Mouse (Mus musculus) 3134 (cell line): ENCODE results near the gene Gm5136.
A peak's percentile ranks its signal among the peaks of the same experiment; 100 is the strongest.

Experiments used
- DNase-seq: peaks from one replicate; pipeline ENCODE4 v3.0.0-alpha.2; 2011; ENCODE audit warnings: low spot score; ENCODE audit not compliant: insufficient read length; ENCODE audit errors: extremely low read depth

Gm5136 gene

DNA sequence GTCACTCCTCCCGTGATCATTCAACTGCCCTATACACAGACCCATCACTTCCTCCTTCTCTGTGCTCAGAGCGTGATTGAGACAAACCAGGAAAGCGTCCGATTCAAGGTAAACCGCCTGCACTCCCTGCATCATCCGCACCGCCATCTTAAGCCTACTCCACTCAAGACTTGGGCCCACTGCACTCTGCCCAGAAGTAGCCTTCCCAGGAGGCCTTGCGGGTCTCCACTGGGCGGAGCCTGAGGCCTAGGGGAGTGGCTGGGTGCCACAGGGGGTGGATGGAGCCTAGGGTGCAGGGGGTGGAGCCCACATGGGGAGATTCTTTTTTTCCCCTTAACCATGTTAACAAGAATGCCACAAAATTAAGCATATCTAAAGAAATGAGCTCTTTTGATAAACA, at the start of gene Gm5136:
Gene Gm5136, minus strand, starts transcription at position 215 of the 400 bp plus-strand sequence.
- no peak for DNase-seq

- DNase-seq = no peak
Measured at GRCm38 (mm10) chr10:108743759-108744158, 43.8 kb upstream of the Gm5136 start.

DNA sequence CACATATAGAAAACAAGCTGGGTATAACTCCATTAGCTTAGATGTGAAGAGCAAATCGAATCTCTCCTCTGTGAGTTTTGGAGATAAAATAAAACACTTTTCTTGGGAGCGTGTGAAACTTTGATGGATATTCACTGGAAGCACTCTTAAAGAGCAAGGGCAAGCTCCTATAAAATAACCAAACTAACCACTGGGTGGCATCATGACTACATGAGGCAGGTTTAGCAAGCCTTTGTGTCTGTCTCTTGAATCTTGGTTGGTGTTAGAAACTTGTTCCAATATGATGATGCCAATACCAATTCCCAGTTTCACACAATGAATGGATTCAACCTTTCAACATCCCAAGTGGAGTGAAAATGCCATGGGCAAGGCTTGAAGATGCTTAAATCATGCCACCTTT, 34.0 kb upstream of the Gm5136 start:
- DNase-seq = peak; percentile 13

- DNase-seq = no peak
Measured at GRCm38 (mm10) chr10:108728961-108729360, 29.0 kb upstream of the Gm5136 start.

DNA sequence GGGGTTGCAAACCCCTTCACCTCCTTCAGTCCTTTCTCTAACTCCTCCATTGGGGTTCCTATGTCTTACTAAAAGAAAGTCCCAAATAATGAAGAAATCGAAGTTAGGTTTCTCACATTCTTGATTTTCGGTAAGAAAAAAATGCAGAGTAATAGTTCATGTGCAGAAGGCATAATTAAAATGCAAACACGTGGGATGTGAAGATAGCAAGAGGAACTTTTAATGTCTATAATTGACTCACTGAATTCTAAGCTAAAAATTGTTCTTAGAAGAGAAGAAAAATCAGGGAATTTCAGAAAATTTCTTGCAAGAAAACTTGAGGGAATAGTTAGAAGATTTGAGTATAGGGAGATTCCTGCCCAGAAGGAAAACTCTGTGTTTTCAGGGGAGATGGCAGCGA, 26.4 kb upstream of the Gm5136 start:
- DNase-seq = no peak

GRCm38 (mm10) chr10:108724878-108725277, 24.9 kb upstream of the Gm5136 start:
- no peak for DNase-seq

DNA sequence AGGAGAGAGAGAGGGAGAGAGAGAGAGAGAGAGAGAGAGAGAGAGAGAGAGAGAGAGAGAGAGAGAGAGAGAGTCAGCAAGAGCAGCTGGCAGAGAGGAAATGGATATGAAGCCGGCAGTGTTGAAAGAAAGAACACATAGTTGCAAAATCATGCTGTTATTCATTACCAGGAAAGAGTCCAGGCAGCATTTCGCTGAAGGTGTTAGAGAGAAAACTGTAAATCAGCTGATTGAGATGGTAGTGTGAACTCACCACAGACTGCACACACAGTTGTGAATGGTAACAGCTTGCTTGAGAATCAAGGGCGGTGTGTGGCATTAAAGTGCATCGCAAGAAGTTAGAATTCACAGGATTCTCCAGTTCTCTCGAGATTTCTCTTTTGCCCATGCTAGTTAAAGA, 10.6 kb upstream of the Gm5136 start:
- DNase-seq = no peak

GRCm38 (mm10) chr10:108705658-108706057, 5.7 kb upstream of the Gm5136 start:
- no peak for DNase-seq

GRCm38 (mm10) chr10:108701361-108702128, 1.6 kb upstream of the Gm5136 start:
- DNase-seq = no peak

- DNase-seq = no peak
Measured at GRCm38 (mm10) chr10:108697062-108697461, 2.9 kb downstream of the Gm5136 start.

DNA sequence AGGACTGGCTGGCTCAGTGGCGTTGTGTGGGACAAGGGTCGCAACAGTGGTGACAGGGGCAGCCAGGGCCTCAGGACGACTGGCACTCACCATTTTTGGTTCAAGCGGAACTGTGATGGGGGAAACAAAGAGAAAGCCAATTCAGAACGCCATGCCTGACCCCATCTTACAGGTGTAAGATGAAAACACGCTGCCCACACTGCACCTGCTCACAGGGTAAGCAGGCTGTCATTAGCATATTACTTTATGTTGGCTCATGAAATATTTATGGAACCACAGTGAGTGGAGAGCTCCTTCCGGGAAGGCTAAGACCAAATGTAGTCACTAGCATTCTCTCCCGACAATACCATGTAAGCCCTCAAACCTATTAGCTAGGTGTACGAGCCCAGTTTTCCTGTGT, 9.0 kb downstream of the Gm5136 start:
- no peak for DNase-seq

DNA sequence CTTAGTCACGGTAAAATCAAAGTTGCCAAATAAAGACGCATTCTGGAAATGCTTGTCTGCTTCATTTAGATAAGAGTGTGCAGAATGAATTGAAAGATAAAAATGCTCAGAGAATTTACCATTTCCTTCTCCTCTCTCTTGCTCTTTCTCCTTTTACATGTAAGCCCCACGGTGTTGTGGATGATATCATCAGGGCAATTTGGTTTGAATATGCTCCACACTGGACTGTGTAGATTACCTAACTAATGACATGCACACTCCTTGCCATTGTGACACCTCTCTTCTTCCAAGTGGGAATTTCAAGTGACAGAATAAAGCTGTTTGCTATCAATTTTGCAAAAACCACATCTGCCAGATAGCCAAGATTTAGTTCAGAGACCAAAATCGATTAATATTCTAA, 13.3 kb downstream of the Gm5136 start:
- DNase-seq = no peak

DNA sequence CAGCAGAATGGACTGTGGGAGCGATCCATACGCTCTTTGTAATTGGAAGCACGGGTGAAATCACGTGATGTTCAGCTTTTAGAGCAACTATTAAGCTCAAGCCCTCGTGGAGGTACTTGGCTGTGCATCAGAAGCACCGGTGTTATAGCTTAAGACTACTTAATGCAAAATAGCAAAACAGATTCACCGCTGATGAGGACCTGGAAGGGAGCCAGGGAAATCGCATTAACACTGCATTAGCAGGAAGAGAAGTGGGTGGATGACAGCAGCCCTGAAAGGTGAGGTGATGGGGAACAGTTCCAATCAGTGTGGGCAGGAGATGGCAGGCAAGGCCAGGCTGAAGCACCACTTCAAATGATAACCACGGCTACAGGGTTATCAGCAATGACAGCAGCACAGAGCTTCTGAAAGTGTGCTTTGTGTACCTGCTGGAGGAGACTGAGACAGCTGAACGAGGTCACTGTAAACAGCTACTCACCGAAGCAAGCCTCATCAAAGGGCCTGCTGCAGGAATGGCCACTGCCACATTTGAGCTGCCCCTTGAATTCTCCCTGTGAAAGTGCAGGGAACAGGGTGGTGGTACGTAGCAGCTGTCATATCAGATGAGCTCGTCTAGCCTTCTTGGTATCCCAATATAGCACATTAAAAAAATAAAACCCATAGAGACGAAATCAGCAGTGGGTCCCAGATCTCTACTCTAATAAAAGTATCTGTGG, 20.1 kb downstream of the Gm5136 start:
- no peak for DNase-seq

DNA sequence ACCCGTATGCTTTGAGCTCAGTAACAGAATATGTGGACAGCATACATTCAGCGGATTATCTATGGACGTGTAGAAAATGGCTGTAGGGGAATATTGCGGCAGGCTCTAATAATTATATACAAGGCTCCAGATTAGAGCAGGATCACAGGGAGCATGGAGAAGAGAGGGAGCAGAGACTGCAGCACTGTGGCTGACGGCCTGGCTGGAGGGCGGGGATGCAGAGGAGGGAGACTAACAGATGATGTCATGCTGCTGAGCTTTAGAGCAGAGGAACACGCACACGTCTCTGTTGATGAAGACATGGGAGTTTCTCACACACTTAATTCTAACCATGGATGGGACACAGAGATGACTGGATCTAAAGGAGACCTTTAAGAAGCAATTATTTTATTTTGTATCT, 22.9 kb downstream of the Gm5136 start:
- DNase-seq = no peak

DNA sequence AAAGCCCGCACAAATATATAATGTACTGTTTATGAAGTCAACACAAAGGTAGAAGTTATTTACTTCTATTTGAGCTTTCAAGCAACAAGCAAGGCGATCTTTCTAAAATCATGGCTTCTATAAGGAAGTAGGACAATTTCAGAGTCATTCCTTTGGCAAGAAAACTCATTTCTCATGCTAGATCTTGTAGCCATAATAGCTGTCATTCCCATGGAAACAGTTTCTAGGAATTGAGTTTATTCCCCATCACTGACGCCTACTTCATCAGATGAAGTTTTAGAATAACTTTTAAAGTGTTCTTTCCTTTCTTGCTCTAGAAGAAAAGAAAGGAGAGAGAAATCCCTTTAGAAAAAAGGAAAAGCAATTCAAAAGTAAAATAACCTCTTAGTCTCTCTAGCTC, 31.0 kb downstream of the Gm5136 start:
- DNase-seq = no peak

GRCm38 (mm10) chr10:108660295-108660694, 39.7 kb downstream of the Gm5136 start:
- DNase-seq = no peak

GRCm38 (mm10) chr10:108658300-108658699, 41.7 kb downstream of the Gm5136 start:
- DNase-seq = no peak

GRCm38 (mm10) chr10:108657669-108658068, 42.3 kb downstream of the Gm5136 start:
- no peak for DNase-seq

DNA sequence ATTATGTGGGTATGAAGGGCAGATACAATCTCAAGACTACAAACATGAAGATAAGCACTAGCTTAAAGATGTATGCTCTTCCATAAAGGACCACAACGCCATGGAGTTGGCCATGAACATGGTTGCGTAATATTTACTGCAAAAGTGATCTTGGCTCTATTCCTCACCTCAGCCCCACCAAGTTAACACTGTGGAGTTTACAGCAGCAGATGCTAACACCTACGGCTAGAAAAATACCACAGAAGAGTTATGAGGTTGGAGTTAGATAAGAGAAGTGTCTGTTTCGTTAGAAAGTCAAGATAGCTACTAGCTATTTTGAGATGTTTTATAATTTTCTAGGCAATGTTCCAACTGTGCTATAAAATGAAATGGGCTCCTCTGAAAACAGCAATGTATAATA, 43.1 kb downstream of the Gm5136 start:
- DNase-seq = no peak

DNA sequence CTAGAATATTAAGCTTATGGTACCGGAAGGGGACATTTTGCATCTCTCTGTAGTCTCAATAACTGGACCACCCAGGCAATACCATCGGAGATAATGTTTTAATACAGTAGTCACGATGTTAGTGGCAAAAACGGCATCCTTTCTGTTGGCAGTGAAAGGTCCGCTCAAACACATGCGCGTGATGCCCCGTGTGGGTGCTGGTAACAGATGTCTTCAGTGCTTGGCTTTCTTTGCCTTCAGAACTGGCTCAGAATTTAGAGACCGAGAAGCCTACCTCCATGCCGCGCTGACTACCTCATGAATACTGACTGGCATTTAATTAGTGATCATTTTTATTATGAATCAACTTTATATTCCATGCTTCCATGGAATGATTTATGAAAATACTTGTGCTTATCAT, 44.9 kb downstream of the Gm5136 start:
- DNase-seq = no peak

- DNase-seq = no peak
Measured at GRCm38 (mm10) chr10:108652831-108653230, 47.1 kb downstream of the Gm5136 start.

DNA sequence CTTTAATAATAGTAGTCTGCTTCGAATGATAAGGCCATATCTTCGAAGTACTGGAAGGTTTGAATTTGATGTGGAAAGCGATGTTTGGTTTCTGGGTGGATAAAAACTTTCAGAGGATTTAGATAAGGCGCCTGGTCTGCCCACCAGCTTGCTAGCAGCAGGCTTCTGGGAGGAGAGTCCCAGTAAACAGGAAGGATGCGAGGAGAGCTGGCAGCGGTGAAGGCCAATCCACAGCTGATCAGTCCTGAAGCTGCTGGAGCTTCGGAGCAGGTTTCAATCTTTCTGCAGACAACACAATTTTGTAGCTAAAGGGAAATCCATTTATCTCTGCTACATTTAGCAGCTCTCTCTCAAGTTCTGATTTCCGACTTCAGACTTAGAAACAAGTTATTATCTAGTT, 47.9 kb downstream of the Gm5136 start:
- no peak for DNase-seq
